Mouse (Mus musculus): ENCODE measurements at regions not wholly inside any gene's neighbourhood (a gene's known extent, or its start where the extent isn't known, plus 50 kb on each side); places are given as distances from the start of the nearest gene placed in this dataset.
"Not testable (repeated sequence)": the region's sequence is repeated elsewhere in the genome, so short reads cannot be mapped to it uniquely, and the experiment has no call there.

DNA sequence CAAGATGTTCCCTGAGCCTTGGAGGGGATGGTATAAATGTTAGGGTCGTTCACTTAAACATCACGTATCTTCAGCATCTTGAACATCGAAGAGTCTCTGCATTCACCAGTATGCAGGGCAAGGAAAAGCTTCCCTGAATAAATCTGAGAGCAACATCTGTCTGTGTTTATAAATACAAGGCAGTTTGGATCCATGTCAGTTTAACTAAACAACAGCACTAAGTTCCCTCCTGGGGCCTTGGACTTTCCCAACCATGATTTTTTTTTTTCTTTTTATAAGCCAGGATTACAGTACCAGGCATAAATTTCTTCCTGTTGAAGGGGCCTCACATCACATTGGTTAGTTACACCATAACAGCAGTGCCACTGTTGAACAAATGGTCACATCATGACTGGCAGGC, 88.2 kb upstream of the Egfr start:
- DNase-seq, result no peak

DNA sequence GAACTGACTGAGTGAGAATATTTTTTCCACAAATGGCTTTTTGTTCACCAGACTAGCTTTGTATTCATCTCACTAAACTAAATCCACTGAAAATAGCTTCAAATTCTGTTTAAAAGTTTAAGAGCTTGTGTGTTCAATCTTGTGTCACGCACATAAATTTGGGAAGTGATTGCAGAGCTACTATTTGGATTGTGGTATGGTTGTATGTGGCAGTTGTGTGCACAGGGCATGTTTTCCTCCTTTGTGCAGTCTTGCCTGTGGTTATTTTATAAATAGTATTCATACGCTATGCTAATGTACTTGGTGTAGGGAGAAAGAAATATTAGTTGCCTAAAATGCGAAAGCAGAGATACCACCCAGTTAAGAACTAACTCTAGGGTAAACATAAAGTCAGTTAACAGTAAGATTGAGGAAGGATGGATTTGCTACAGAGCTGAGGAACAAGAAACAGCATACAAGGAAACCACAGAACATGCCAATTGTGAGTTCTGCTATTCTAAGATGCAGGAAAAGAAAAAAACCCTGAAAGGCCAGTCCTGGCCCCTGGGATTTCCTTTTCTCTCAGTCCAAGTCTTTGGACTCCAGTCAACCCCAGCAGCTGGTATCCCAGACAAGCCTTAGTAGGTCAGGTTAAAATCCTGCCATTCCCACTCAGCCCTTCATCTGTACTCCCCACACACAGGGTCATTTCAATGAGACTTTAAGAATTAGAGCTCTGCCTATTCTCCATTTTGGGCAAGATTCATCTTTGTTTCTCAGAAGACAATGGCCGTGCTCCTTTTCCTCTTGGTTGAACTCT, 82.4 kb upstream of the Egfr start:
- peak; percentile 9 for DNase-seq

DNA sequence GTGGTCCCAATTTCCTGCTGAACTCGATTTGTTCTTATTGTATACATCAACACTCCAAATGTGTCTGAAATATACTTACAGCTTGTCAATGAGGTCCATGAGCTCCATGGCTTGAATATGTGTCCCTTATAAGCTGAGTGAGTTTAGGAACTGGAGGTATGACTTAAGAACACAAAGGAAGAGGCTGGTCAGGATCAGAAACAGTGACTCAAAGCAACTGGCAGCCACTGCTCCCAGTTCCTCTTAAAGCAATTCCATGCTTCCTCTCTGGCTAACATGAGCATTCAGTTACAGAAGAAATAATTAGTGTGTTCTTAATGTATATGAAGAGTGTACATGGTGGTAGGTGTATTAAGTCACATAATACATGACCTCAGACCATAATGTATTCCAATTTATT, 81.7 kb upstream of the Egfr start:
- DNase-seq, result no peak

DNA sequence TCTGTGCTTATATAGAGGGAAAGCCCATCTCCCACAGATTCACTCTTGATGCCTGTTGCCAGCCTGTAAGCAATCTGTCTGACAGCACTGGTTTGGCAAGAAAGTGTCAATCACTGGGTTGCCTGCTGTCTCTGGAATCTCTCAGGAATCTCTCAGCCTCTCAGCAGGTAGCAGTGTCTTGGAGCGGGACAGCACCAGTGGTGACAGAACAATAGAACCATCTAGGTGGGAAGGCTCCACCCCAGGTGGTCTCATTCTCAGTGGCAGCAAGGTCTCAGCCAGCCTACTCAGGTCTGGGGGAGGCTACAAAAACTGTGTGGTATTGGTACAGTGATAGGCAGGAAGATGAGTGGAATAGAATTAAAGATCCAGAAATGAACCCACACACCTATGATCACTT, 76.1 kb upstream of the Egfr start:
- not testable (repeated sequence) for DNase-seq

DNA sequence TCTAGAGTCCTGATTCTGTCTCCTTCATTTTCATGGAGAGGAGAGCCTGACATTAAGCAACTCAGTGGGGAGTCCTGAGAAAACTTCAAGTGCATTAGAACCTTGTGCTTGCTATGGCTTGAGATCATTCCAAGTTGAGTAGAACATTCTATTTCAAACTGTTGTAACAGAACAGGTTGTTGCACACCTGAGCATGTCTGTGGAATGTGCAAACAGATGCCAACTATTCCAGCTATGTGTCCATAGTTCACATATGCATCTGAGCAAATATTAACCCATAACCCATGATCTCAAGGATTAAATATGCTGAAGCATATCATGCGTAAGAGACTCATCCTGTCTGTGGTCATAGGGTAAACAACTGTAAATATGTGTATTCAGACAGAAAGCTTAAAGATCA, 68.5 kb upstream of the Egfr start:
- DNase-seq, result no peak

DNA sequence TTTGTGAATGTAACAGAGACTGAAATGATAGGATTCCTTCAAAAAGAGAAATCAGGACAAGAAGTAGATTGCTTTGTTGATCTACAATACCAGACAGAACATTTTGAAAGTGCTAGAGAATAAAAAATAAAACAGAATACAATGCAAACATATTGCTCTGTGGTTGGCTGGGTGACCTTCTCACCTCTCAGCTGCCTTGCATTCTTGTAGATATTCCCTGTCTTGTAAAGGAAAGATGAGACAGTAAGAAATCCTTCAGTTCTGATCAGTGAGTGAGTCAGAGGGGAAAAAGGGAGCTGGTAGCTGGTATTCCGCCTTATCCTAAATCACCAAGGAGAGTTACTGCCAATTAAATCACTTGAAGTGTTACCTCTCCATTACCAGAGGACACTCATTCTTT, 56.4 kb upstream of the Egfr start:
- DNase-seq, result no peak

DNA sequence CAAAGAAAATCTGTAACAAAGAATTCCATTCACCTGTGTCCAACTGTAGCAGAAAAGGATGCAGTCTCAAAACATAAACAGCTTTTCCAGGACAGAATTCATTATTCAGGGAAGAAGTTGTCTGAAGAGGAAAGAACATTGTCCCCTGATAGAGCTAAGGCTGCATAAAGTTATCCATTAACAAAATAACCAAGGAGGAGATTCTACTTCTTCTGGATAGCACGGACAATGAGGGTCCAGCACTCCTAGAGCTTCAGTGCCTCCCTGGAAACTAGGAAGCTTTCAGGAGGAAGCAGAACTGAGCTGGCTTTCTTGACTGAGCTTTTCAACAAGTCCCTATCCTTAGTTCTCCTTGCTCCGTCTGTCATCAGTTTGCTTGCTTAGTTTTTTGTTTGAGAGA, 55.2 kb upstream of the Egfr start:
- no peak for DNase-seq

DNA sequence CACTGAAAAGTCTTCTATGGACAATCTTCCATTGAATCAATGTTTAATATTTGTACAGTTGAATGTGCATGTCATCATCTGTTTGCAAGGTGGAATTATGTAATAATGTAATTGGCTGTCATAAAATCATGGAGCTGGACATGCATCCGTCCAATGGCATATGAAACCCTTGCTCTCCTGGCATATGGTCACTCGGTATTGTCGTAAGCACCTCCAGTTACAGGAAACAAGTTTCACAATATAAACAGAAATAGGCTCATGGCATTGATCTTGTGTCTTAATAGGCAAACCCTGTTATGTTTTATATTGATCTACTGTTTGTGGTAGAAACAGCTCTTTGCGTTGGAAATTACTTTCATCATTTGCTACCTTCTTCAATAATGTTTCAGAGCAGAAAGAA, 50.2 kb upstream of the Egfr start:
- DNase-seq, result no peak
